Mouse (Mus musculus) cerebellum, adult 18-20 months (tissue): ENCODE results near the gene Adgrb3.

Experiments
- DNase-seq, 2 experiments: peaks; one replicate each; pipeline ENCODE4 v3.0.0; 2021

The Adgrb3 gene

DNA sequence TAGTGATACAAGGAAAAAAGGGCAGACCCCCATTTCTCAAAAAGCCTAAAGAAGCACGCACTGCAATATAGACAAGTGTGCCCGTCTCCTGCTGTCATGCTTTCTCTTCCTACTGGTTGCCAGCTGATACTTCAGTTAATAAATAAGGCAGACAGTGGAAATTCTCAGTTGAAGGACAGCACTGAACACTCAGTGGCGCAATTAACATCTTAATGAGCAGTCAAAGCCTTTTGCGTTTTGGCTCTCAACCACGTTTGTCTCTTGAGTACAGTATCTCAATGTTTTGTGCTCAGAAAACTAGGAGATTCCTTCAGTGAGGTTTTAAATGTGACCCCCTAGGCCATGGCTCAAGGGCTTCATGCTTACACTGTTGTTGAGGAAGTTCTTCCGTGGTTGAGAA is 587.1 kb downstream of the Adgrb3 start:
- DNase-seq, result no peak

DNA sequence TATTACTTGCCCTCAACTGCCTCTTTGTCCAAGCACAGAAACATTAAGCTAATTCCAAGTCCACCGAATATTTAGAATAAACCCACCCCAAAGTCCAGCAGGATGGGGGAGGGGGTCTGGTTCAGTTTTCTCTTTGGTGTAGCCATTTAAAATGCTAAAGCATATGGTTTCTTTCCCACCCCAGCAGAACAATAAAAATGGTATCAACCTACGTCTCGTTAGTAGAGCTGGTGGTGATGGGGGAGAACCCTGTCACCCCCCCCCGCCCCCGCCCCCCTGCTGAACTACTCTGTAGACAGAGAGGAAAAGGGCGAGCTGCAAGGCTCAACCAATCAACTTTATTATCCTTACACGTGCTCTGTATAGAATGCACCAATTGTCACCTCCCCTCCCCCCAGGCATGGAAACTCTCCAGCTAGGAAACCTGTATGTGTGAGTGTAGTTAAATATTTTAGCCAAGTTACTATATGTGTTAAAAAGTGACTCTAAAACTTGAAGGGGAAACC is 600.2 kb downstream of the Adgrb3 start:
- DNase-seq, result peak; percentile 44 to 51

DNA sequence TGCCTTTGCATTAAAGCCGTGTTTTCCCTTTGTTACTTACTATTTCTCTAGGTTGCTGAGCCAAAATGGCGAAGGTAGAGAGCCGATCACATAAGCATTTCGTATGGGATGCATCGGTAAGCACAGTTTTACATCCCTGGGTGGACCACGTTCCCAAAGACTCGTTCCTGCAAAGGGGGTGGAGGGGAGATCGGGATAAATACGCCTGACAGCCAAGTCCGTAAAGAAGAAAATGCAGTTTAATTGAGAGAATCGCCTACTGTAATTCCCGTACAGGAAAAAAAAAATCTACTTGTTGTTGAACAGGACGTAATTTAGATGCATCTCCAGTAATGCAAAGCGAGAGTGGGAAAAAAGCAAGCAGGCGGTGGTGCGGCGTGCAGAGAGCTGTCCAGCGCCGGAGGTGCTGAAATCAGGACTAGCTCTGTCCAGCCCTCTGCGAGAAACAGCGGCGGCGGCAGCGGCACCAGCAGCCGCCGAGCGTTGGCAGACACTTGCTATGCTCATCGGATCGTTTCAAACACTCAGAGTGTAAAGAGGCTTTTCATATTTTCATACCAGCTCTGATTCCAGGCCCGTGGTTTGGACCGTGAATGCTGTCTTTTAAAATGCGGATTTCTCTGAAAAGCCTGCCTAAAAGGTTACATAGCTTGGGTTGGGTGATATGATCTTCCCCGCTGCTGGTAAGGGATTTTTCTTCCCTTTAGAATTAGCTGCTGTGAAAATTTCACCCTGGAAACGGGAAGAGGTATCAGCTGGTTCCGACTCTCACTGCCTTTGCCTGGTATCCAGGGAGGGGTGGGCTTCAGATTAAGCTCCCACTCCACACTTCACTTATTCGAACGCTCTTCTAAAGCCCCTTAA is 600.9 kb downstream of the Adgrb3 start:
- peak; percentile 74 to 79 for DNase-seq

DNA sequence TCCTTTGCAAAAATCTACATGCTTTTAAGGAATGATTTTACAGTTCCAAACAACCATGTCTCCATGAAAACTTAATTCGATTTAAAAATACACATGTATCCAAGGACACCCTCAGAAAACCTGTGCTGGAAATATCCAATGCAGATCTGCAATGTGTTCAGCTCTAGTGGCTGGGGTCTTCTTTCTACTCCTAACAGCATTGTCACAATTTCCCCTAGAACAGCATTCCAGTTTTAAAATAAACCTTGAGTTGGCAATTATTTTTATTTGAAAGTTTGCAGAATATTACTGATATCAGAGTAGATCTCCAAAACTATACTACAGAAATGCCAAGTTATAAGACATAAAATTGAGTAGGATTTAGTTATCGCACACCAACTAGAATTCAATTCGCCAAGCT is 601.6 kb downstream of the Adgrb3 start:
- no peak for DNase-seq

DNA sequence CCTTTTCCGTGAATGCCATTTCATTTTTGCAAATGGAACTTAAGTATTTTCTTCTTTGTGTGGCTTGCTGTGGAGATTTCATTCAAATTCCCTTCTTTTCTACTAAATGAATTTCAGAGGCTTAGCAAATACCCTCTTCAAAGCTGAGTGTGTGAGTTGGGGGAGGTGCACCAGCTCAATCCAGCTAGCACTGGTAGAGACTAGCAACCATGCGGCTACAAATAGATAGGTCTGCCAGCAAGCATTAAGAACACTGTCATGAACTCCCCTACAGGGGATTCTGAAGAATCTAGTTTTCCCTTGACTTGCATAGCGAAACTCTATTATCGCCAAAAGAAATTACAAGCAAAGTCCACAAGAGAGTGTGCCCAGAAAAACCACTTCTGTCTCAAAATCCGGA is 624.9 kb downstream of the Adgrb3 start:
- no peak for DNase-seq

DNA sequence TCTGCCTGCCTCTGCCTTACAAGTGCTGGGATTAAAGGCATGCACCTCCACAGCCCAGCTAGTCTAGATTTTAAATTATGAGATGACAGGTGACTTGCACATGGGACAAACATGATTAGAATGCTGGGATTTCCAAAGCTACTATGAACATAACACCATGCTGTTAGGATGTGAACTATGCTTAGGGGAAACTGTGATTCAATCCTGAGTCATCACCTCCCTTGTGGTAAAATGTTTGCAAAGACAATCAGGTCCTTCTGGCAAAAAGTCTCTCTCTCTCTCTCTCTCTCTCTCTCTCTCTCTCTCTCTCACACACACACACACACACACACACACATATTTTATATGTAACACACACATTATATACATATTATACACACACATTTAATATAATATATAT is 630.1 kb downstream of the Adgrb3 start:
- no peak for DNase-seq

DNA sequence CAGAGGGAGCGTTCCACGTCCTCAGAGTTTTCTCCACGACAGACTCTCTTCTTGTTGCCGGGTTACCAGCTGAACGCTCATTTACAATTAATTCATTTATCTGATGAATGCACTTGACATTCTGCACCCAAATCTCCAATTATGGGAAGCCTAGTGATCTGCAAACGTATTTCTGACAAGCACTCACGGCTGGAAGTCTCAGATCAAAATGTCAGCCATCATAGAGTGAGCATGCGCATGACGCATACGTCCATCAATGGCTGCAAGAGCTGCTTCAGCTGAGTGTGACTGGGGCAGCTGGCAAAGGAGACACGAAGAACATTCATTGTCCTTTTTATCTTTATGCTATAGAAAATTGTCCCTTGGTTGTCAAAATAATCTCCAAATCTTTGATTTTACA is 637.5 kb downstream of the Adgrb3 start:
- no peak for DNase-seq

DNA sequence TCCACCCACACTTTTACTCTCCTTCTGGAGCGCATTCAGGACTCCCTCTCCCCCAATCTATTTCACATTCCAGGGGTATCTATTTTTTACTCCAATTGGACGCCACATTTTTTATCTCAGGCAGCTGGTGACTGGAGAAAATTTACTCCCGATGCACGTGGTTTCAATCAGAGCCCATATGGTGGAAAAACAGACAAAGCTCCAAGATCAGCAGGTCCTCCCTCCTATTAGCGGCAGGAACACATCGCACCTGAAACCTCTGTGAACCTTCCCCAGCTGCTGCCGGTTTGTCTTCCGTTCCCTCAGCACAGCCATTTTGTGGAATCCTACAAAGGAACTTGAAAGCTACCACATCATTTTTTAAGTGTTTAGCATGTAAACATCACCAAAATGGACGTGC is 640.2 kb downstream of the Adgrb3 start:
- no peak for DNase-seq

DNA sequence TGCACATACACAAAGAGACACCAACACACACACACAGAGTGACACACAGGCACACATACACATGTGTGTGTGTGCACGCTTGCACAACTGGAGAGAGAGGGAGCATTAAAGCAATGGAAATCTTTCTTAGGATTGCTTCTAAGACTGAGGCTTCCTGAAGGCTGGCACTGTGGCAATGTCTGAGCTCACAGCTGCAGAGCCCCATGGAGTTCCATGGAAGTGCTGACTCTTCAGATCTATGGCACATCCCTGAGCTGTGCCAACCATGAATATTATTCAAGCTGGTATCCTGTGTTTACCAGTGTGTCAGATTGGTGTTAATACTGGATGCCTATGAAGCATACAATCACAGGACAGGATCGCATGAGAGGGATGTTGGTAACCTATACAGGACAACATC is 643.6 kb downstream of the Adgrb3 start:
- no peak for DNase-seq

DNA sequence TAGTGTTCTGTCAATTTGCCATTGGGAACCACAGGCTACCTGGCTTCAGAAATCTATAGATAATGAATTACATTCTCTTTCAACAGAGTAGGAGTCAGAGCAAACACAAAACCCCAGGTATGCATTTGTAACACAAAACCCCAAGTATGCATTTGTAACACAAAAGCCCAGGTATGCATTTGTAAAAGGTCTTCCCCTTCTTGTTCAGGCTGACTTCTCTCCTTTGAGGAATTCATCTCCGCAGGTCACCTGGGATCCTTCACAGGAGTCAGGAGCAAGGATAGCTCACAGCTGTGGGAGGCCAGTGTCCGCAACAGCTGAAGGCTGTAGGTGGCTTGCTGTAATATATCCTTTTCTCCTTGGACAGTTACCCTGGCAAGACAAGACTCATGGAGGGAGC is 647.6 kb downstream of the Adgrb3 start:
- DNase-seq, result no peak

DNA sequence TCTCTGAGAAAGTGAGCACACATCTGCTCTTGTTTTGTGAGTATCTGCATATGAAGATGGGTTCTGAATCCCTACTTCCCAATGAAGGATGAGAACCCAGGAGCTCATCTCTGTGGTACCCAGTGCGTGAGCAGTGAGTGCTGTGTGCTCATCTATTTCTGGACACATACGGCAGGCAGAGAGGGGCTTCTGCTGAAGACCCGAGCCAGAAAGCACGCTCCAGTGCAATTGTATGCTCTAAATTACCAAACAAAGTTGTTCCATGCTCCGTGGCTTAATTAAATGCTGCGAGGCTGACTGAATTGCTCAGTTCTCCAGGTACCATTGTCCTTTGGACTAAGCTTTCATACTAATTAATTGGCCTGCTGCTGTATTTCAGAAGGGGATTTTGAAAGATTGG is 648.9 kb downstream of the Adgrb3 start:
- no peak for DNase-seq

DNA sequence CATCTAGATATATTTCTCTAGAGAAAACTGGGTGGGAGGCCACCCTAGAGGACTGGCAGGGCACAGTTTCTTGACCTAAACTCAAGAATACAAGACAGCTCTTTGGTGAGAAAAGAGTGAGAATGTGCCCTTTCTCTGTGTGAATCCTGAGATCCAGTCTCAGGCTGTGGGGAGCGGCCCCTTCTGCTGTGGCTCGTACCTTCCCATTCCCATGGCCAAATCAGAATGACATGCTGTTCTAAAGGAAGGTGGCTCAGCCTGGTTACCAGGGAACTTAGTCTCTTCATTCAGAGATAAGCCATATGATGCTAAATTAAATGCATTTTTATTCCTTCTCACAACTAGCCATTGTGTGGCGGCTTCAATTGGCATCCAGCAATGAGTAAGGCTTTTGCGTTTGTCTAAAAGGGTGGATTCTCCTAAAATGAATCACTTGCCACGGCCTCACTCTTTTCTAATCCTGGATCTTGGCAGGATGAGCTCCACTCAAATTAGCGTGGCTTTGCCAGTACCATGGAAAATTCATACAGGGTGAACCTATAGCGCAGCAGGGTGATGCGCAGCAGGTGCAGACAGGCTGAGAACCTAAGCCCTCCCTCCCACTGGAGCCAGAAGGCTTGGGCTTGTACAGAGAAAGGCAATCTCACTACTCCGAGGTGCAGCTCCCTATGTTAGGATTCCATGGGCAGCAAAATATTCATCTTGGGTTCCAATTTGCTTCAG is 649.5 kb downstream of the Adgrb3 start:
- DNase-seq, result peak; percentile 26 to 38

DNA sequence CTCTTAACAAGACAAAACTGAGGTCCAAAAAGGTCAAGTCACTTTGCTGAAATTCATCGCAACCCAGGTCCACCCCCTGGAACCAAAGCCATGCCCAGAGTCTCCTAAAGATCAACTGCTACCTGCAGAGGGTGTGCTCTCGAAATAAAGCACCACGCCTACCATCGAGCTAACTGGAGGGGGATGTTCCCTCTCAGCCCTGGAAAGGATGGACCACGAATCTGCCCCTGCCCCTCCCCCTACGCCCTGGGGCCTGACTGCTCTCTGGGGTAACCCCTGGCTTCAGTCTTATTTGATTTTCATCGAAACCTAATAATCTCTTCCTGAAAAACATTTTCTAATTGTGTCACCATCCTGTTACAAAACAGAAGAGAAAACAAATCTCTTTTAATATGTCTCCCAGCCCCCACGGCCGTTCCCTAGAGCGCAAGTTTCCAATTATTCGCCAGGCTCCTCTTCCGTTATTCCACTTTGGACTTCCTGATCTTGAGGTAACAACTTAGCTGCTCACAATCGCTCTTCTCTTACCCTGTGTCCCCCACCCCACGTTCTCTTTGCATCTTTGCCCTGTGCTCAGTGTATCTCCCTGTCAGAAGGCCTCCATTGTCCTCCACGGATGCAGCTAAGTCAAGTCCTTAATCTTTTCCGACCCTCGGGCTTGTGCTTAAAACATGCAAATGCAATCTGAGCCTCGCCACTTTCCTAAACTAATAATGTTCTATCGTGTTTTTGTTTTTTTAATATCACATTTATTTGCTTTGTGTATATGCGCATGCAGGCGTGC is 651.0 kb downstream of the Adgrb3 start:
- DNase-seq, result no peak

DNA sequence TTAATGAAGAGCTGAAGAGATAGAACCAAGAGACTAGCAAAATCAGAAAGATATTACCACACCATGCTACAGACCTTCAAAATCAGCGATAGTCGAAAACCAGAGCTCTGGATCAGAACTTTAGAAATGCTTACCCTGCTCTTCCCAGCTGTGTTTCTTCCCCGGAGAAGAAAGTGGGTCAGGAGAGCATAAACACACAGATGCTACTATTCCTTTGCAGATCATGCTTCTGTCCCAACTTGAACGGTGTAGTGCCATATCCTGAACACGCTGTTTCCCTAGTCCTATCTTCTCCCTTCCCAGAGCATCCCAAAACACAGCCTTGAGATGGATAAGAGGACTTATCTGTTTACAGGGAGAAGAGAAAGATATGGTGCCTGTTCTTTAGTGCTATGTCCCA is 662.4 kb downstream of the Adgrb3 start:
- DNase-seq, result no peak

DNA sequence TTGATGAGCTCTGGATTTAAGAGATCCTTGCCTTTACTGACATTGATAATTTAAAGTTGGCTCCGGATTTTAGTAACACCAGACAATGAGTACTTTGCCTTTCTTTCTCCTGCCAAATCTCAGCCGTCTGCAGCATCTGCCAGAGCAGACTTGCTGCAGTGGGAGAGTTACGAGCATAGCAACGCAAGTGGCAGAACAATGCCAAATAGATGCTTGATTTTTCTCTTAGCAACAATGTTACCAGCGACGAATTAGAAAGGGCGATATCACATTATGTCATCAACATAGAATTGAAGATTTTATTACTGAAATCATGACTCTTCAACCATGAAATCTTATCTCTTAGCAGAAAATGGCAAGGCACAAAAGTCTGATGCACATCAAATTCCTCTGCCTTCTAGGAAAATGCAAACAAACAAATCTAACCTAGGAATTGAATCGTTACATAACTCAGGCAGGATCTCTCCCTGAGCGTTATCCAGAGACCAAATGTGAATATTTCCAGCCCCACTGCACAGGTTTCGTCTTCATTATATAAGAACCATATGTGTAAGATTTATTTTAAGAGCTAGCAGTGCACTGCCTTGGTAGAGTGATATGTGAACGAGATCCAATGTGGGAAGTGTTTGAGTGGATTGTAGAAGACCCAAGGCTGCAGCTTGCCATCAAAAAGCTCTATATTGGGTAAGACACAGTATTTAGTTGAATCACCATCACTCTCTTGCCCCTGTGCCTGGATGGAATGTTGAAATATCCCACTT is 663.3 kb downstream of the Adgrb3 start:
- DNase-seq, result peak; percentile 25 to 40

DNA sequence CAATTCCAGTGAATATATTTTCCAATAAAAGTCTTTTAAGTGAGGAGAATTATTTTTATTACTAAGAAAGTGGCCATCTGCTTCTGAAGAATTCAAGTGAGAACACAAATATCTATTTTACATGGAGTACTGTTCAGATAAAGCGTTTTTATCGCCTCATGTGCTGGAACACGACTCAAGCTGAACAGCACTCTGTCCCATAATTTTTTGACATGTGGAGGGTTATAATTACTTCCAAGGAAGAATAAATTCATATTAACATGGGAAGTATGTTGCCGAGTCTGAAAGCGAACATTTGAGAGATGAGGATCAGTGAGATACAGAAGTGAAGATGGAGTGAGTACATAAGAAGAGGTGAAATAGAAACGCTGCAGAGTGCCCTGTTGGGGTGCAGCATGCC is 665.9 kb downstream of the Adgrb3 start:
- DNase-seq, result no peak

DNA sequence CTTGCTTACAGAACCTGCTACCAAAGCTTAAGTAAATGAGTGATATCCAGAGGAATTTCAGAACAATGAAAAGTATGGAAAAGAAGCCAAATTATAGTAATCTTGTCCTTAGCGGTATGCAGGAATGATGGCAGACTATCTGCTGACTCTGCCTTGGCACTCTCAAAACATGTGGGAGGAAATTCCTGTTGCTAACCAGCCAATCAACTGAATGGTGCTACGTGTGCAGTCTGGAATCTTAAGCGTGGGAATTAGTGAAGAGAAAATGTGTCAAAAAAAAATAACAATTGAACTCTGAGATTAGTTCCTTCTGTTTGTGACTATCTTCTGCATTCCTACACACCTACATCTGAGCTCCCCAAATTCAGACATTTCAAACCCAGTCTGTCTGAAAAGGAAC is 683.3 kb downstream of the Adgrb3 start:
- no peak for DNase-seq

DNA sequence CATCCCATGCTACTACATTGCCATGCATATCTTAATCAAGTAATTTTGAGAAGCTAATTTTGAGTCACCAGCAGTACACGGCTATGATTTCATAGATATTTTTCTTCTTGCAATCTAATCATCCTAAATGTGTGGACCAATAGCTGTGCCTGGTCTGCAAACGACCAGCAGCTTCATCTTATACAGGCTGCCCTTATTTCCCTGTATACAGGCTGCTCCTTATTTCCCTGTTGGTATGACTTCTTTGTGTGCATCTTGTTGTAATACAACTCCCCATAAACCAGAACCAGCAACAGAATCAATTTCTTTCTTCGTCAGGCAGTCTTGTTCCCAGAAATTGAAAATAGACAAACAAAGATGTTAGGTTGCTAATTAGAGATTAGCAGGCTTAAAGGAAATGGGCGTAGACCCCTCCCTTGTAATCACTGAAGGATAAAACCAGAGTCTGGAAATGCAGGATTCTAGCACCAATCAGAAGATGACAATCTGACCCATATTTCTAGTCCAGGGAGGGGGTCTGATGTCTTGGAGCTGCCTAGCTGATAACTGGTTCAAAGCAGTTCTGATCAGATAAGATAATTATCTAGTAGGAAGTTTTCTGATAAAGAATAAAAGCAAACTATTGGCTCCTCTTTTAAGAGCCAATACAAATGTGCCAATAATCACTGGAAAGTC is 697.2 kb downstream of the Adgrb3 start:
- DNase-seq, result no peak

DNA sequence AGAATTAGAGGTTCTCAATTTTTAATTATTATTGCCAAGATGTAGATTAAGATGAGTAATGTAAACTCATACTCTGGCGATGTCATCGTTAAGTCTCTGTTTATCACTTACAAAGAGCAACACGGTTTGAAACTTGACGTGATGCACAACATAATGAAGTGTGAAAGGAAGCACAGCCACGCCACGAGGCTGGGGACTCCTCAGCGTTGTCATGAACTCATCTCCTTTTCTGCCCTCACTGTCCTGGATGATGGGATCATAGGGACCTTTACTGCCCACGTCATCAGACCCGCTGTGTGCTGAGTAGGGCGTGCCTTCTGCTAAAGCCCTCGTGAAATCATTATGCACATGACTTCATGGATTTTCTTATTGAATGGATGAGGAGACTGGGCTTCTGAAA is 714.0 kb downstream of the Adgrb3 start:
- DNase-seq, result no peak

DNA sequence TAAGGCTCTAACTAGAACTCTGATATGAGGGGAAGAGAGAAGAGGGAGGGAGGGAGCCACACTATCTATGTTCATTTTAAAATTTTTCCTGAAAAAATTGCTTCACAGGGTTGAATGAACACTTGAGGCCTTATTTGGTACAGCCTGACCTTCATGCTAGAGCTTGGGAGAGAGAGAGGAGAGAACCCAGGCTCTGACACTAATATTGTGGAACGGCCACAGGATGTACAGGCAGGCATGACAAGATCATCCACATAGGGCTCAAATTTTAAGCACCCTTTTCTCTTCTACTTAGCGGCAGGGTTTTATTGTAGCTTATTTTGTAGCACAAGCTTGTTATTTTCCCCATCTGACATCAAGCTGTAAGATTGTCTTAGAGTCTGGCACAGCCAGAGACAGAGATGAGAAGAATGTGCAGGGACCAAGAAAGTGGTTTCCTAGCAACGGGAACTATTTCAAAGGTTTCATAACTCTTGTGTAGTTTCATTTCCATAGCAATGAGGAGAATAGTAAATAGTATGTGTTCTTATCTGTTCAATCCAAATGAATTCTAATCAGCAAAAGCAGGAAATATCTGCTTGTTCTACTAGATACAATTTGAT is 721.9 kb downstream of the Adgrb3 start:
- DNase-seq, result no peak

DNA sequence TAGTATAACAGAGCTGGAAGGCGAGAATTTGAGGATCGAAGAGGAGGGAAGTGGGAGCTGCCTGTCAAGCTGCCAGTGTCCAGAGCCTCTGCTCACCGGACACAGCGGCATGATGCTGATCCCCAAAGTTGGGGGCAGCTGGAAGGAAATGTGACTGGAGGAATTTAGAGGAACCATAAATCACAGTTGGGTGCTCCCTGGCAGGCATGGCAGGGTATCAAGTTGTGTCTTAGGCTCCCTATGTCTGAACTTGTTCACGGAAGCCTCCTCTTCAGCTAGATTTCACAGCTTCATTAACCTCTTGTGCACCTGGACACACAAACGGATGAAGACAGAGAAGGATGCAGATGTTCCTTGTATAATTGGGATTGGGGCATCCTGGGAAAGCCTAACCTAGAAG is 722.8 kb downstream of the Adgrb3 start:
- no peak for DNase-seq

DNA sequence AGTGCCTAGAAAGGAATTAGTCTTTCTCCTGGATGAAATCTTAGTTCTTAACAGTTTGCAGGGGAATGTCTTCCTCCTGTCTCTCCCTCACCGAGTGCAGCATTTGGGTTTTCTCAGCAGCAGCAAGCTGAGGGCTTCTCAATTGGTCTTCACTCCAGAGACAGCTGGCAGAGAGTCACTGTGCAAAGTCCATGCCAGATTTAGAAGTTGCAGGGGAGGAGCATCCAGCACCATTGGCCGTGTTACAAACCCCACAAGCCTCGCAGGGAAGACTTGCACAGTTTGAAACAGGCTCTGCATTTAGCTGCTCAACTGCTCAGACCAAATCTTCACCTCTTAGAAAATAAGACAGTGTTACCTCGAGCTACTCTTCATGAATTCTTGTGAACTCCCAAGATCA is 724.1 kb downstream of the Adgrb3 start:
- DNase-seq, result peak; percentile 68 to 82
